Mouse (Mus musculus): ENCODE measurements around the gene Meis1. TPM values are rescaled to one million over a fixed set of nuclear protein-coding genes. Genes with fewer than 3 reads are reported as not detected.

The Meis1 gene
- total RNA-seq, 2 experiments from 2014 or later: 42.5 to 47.2 TPM

- DNase-seq: peak; percentile 58
These were observed 142.6 kb downstream of the Meis1 start for GRCm38 (mm10) chr11:18875911-18876885.

- DNase-seq: peak; percentile 60
These were observed 143.5 kb downstream of the Meis1 start for GRCm38 (mm10) chr11:18875001-18875902.

- DNase-seq: peak; percentile 66
These were observed 144.3 kb downstream of the Meis1 start for GRCm38 (mm10) chr11:18874278-18875000.

GRCm38 (mm10) chr11:18873451-18874277 is 145.1 kb downstream of the Meis1 start:
- DNase-seq: no peak

- no peak for DNase-seq
These were observed 146.0 kb downstream of the Meis1 start for GRCm38 (mm10) chr11:18872793-18873192.

- DNase-seq: no peak
These were observed 146.6 kb downstream of the Meis1 start for GRCm38 (mm10) chr11:18872118-18872751.

GRCm38 (mm10) chr11:18871170-18872081 is 147.4 kb downstream of the Meis1 start:
- DNase-seq: peak; percentile 63

GRCm38 (mm10) chr11:18870121-18870931 is 148.5 kb downstream of the Meis1 start:
- DNase-seq: no peak

- DNase-seq: no peak
These were observed 149.3 kb downstream of the Meis1 start for GRCm38 (mm10) chr11:18869429-18869969.

GRCm38 (mm10) chr11:18867665-18868064 is 151.1 kb downstream of the Meis1 start:
- no peak for DNase-seq

- DNase-seq: no peak
These were observed 152.5 kb downstream of the Meis1 start for GRCm38 (mm10) chr11:18866198-18866836.

GRCm38 (mm10) chr11:18850772-18851171 is 168.0 kb downstream of the Meis1 start:
- no peak for DNase-seq

GRCm38 (mm10) chr11:18847650-18848049 is 171.1 kb downstream of the Meis1 start:
- no peak for DNase-seq

- DNase-seq: no peak
These were observed 172.3 kb downstream of the Meis1 start for GRCm38 (mm10) chr11:18846472-18846871.

- DNase-seq: no peak
These were observed 172.9 kb downstream of the Meis1 start for GRCm38 (mm10) chr11:18845900-18846299.

- no peak for DNase-seq
These were observed 173.3 kb downstream of the Meis1 start for GRCm38 (mm10) chr11:18845466-18845865.

- DNase-seq: no peak
These were observed 188.7 kb downstream of the Meis1 start for GRCm38 (mm10) chr11:18830087-18830486.

Measured in adrenal gland, postnatal 10 days (tissue).